Mouse (Mus musculus): Measurements from ENCODE around the gene Tcf3.

DNA sequence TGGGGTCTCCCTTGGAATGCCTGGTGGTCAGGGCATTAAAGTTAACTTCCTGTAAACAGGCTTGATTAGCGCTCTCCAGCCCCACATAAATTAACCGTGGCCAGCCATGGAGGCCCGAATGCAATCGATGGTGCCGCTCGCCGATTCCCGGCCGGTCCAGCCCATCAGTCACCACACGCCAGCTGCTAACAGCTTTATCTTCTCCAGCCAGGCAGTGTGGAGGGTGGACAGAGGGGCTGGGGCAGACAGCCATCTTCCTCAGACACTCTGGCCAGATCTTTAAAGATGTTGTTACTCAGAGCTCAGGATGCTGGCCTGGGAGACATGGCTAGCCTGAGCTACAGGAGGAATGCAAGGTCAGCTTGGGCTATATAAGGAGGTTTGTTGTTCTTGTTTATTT, 20.2 kb upstream of the Tcf3 start:
- TF ChIP-seq TAL1 (IDR thresholded peaks at IDR 0.05; ENCODE audit: low read length), result no peak
- TF ChIP-seq GATA1 (IDR thresholded peaks at IDR 0.05; ENCODE audit: low read length), result no peak

Data from erythroblast, embryonic 14.5 days (primary cell).